Mouse (Mus musculus) ES-Bruce4 (cell line): ENCODE measurements around the gene Ccdc158.

Source experiments
- CTCF ChIP-seq: IDR thresholded peaks from one replicate; pipeline ENCODE4 v1.8.1; 2011; ENCODE audit warnings: low read depth, low read length
- EP300 ChIP-seq: IDR thresholded peaks from 2 replicates; pipeline ENCODE4 v1.6.1; 2011; ENCODE audit warnings: low read depth, low read length; ENCODE audit not compliant: insufficient read depth
- POLR2A ChIP-seq: IDR thresholded peaks from one replicate; pipeline ENCODE4 v1.8.1; 2011; ENCODE audit warnings: low read length; ENCODE audit not compliant: insufficient read depth

DNA sequence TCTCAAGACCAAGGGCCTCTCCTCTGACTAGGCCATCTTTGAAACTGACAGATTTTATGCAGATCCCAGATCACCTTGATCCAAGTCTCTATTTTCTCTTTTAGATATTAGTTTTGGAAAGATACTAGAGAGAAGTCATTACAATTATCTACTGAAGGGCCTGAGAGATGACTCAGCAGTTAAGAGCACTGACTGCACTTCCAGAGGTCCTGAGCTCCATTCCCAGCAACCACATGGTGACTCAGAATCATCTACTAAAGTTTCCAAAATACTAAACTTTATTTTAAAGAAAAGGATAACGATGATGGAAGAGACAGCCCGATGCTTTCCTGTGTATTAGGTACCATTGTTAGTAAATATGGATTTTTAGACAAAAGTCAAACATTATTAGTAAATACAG, 39.8 kb upstream of the Ccdc158 start:
- TF ChIP-seq CTCF (no peak), POLR2A (no peak), EP300 (no peak)
